Mouse (Mus musculus): ENCODE results near the gene Plch2. TPM values are rescaled to one million over a fixed set of nuclear protein-coding genes. Genes with fewer than 3 reads are reported as not detected.

Gene Plch2
- polyA plus RNA-seq, 1 experiment from 2014 or later: 4.6 TPM

GRCm38 (mm10) chr4:155040197-155040596 is 16.4 kb downstream of the Plch2 start:
- Histone ChIP-seq H3K9ac (replicated peaks; ENCODE audit: low read depth) (no peak overlapping the region), H3K27ac (ENCODE audit: low read length) (no peak overlapping the region), H3K27me3 (replicated peaks; ENCODE audit: insufficient read depth, low read length) (peaks cover 25% of the 10 kb centered on the region), H3K9me3 (ENCODE audit: low read length) (no peaks in the 10 kb centered on the region), H3K4me2 (replicated peaks; ENCODE audit: low read depth, low read length) (no peak overlapping the region), H3K4me3 (ENCODE audit: low read depth, low read length) (no peak overlapping the region), H3K36me3 (ENCODE audit: insufficient read depth, low read length) (no peaks in the 10 kb centered on the region), H3K4me1 (ENCODE audit: insufficient read depth, low read depth, low read length) (no peaks in the 10 kb centered on the region)
- ATAC-seq (no peak), DNase-seq (ENCODE audit: low spot score) (no peak)
- TF ChIP-seq CTCF (IDR thresholded peaks at IDR 0.05) (no peak), EP300 (IDR thresholded peaks at IDR 0.05) (no peak)
- 64% methylated on average over 9 of the region's 9 CpGs for WGBS

GRCm38 (mm10) chr4:155034787-155035186 is 21.8 kb downstream of the Plch2 start:
- 63% methylated on average over 13 of the region's 13 CpGs for WGBS
- H3K4me3 ChIP-seq (ENCODE audit: low read depth, low read length): no peak overlapping the region
- no peaks in the 10 kb centered on the region for H3K27me3 ChIP-seq (replicated peaks; ENCODE audit: insufficient read depth, low read length)
- TF ChIP-seq EP300 (IDR thresholded peaks at IDR 0.05) (no peak), CTCF (IDR thresholded peaks at IDR 0.05) (no peak)
- no peaks in the 10 kb centered on the region for H3K36me3 ChIP-seq (ENCODE audit: insufficient read depth, low read length)
- DNase-seq (ENCODE audit: low spot score): no peak
- H3K4me1 ChIP-seq (ENCODE audit: insufficient read depth, low read depth, low read length): no peaks in the 10 kb centered on the region
- no peak overlapping the region for H3K27ac ChIP-seq (ENCODE audit: low read length)
- no peak overlapping the region for H3K4me2 ChIP-seq (replicated peaks; ENCODE audit: low read depth, low read length)
- no peak for ATAC-seq
- no peaks in the 10 kb centered on the region for H3K9me3 ChIP-seq (ENCODE audit: low read length)
- H3K9ac ChIP-seq (replicated peaks; ENCODE audit: low read depth): no peak overlapping the region

GRCm38 (mm10) chr4:155034202-155034601 is 22.4 kb downstream of the Plch2 start:
- Histone ChIP-seq H3K9me3 (ENCODE audit: low read length) (no peaks in the 10 kb centered on the region), H3K4me2 (replicated peaks; ENCODE audit: low read depth, low read length) (no peak overlapping the region), H3K4me3 (ENCODE audit: low read depth, low read length) (no peak overlapping the region), H3K4me1 (ENCODE audit: insufficient read depth, low read depth, low read length) (no peaks in the 10 kb centered on the region), H3K27ac (ENCODE audit: low read length) (no peak overlapping the region), H3K27me3 (replicated peaks; ENCODE audit: insufficient read depth, low read length) (no peaks in the 10 kb centered on the region), H3K36me3 (ENCODE audit: insufficient read depth, low read length) (no peaks in the 10 kb centered on the region), H3K9ac (replicated peaks; ENCODE audit: low read depth) (no peak overlapping the region)
- WGBS: 52% methylated on average over 7 of the region's 7 CpGs
- no peak for DNase-seq (ENCODE audit: low spot score)
- TF ChIP-seq CTCF (IDR thresholded peaks at IDR 0.05) (no peak), EP300 (IDR thresholded peaks at IDR 0.05) (no peak)
- no peak for ATAC-seq

- Histone ChIP-seq H3K27me3 (replicated peaks; ENCODE audit: insufficient read depth, low read length) (no peaks in the 10 kb centered on the region), H3K4me1 (ENCODE audit: insufficient read depth, low read depth, low read length) (no peaks in the 10 kb centered on the region), H3K9ac (replicated peaks; ENCODE audit: low read depth) (no peak overlapping the region), H3K9me3 (ENCODE audit: low read length) (no peaks in the 10 kb centered on the region), H3K4me3 (ENCODE audit: low read depth, low read length) (no peak overlapping the region), H3K36me3 (ENCODE audit: insufficient read depth, low read length) (no peaks in the 10 kb centered on the region), H3K27ac (ENCODE audit: low read length) (no peak overlapping the region), H3K4me2 (replicated peaks; ENCODE audit: low read depth, low read length) (no peak overlapping the region)
- TF ChIP-seq EP300 (IDR thresholded peaks at IDR 0.05) (no peak), CTCF (IDR thresholded peaks at IDR 0.05) (no peak)
- no peak for ATAC-seq
- no peak for DNase-seq (ENCODE audit: low spot score)
- WGBS: 31% methylated on average over 6 of the region's 6 CpGs
Observed at GRCm38 (mm10) chr4:155033115-155033514, 23.5 kb downstream of the Plch2 start.

- H3K4me2 ChIP-seq (replicated peaks; ENCODE audit: low read depth, low read length): no peak overlapping the region
- H3K4me3 ChIP-seq (ENCODE audit: low read depth, low read length): no peak overlapping the region
- no peak for TF ChIP-seq CTCF (IDR thresholded peaks at IDR 0.05)
- no peak for TF ChIP-seq EP300 (IDR thresholded peaks at IDR 0.05)
- H3K9me3 ChIP-seq (ENCODE audit: low read length): no peaks in the 10 kb centered on the region
- no peaks in the 10 kb centered on the region for H3K27me3 ChIP-seq (replicated peaks; ENCODE audit: insufficient read depth, low read length)
- H3K9ac ChIP-seq (replicated peaks; ENCODE audit: low read depth): no peak overlapping the region
- DNase-seq (ENCODE audit: low spot score) (no peak), ATAC-seq (no peak)
- 82% methylated on average over 11 of the region's 11 CpGs for WGBS
- H3K27ac ChIP-seq (ENCODE audit: low read length): no peak overlapping the region
- no peaks in the 10 kb centered on the region for H3K36me3 ChIP-seq (ENCODE audit: insufficient read depth, low read length)
- H3K4me1 ChIP-seq (ENCODE audit: insufficient read depth, low read depth, low read length): no peaks in the 10 kb centered on the region
Observed at GRCm38 (mm10) chr4:155024170-155025010, 32.2 kb downstream of the Plch2 start.

GRCm38 (mm10) chr4:155022228-155022855 is 34.2 kb downstream of the Plch2 start:
- no peak for ATAC-seq
- no peaks in the 10 kb centered on the region for H3K36me3 ChIP-seq (ENCODE audit: insufficient read depth, low read length)
- no peak overlapping the region for H3K4me3 ChIP-seq (ENCODE audit: low read depth, low read length)
- H3K4me2 ChIP-seq (replicated peaks; ENCODE audit: low read depth, low read length): no peak overlapping the region
- no peaks in the 10 kb centered on the region for H3K9me3 ChIP-seq (ENCODE audit: low read length)
- H3K9ac ChIP-seq (replicated peaks; ENCODE audit: low read depth): no peak overlapping the region
- TF ChIP-seq EP300 (IDR thresholded peaks at IDR 0.05): no peak
- TF ChIP-seq CTCF (IDR thresholded peaks at IDR 0.05): no peak
- H3K4me1 ChIP-seq (ENCODE audit: insufficient read depth, low read depth, low read length): 0 out of 2 replicates have a peak, but pooled peaks cover 4% of the 10 kb centered on the region
- DNase-seq (ENCODE audit: low spot score): no peak
- 56% methylated on average over 7 of the region's 7 CpGs for WGBS
- no peaks in the 10 kb centered on the region for H3K27me3 ChIP-seq (replicated peaks; ENCODE audit: insufficient read depth, low read length)
- no peak overlapping the region for H3K27ac ChIP-seq (ENCODE audit: low read length)

Measured in lung, postnatal 0 days (tissue).